Mouse (Mus musculus): ENCODE results near the gene Tsc1. TPM values are rescaled to one million over a fixed set of nuclear protein-coding genes. Genes with fewer than 3 reads are reported as not detected.

Gene Tsc1
- polyA plus RNA-seq, 1 experiment from 2014 or later = 32.4 TPM

GRCm38 (mm10) chr2:28601720-28602590 lies 39.1 kb upstream of the Tsc1 start:
- no peak overlapping the region for H3K4me3 ChIP-seq (ENCODE audit: low read depth, low read length)
- H3K27ac ChIP-seq (ENCODE audit: low read depth, low read length) = no peak overlapping the region
- 67% methylated on average over 12 of the region's 12 CpGs for WGBS

DNA sequence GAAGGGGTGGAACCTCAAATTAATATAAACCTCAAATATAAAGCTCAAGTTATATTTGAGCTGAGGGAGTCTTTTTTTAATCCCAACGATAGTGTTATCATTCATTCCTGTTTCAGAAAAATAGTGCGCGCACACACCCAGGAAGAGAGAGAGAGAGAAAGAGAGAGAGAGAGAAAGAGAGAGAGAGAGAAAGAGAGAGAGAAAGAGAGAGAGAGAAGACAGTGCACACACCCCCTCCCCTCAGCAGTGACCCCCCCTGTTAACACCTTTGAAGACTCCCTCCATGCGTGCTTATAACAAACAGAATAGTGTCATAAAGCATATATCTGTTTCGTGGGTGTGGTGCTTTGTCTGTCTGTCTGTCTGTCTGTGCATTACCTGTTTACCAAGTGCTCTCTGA lies 37.5 kb upstream of the Tsc1 start:
- DNase-seq (ENCODE audit: low spot score) = no peak
- no peak overlapping the region for H3K27ac ChIP-seq (ENCODE audit: low read depth, low read length)
- H3K4me2 ChIP-seq (ENCODE audit: low read depth, low read length, severe bottlenecking) = no peak overlapping the region
- H3K4me3 ChIP-seq (ENCODE audit: low read depth, low read length) = no peak overlapping the region
- H3K9me3 ChIP-seq (ENCODE audit: control insufficient read depth, low read length) = no peaks in the 10 kb centered on the region
- ATAC-seq (replicated peaks; ENCODE audit: low FRiP score) = no peak
- H3K9ac ChIP-seq (ENCODE audit: low read length) = no peak overlapping the region
- no peaks in the 10 kb centered on the region for H3K4me1 ChIP-seq (replicated peaks; ENCODE audit: control insufficient read depth, insufficient read depth, low read length)
- no peaks in the 10 kb centered on the region for H3K36me3 ChIP-seq (ENCODE audit: control insufficient read depth, insufficient read depth, low read length)
- WGBS = 91% methylated on average over 5 of the region's 5 CpGs
- no peaks in the 10 kb centered on the region for H3K27me3 ChIP-seq (ENCODE audit: control insufficient read depth, insufficient read depth, low read length)

More at GRCm38 (mm10) chr2:28601720-28602590, 39.1 kb upstream of the Tsc1 start:
- no peak overlapping the region for H3K4me2 ChIP-seq (ENCODE audit: low read depth, low read length, severe bottlenecking)
- ATAC-seq (replicated peaks; ENCODE audit: low FRiP score) = no peak
- no peaks in the 10 kb centered on the region for H3K36me3 ChIP-seq (ENCODE audit: control insufficient read depth, insufficient read depth, low read length)
- H3K9me3 ChIP-seq (ENCODE audit: control insufficient read depth, low read length) = no peaks in the 10 kb centered on the region
- no peaks in the 10 kb centered on the region for H3K27me3 ChIP-seq (ENCODE audit: control insufficient read depth, insufficient read depth, low read length)
- no peak for DNase-seq (ENCODE audit: low spot score)
- H3K4me1 ChIP-seq (replicated peaks; ENCODE audit: control insufficient read depth, insufficient read depth, low read length) = no peaks in the 10 kb centered on the region
- H3K9ac ChIP-seq (ENCODE audit: low read length) = no peak overlapping the region

GRCm38 (mm10) chr2:28605789-28606541 lies 35.1 kb upstream of the Tsc1 start:
- no peak overlapping the region for H3K27ac ChIP-seq (ENCODE audit: low read depth, low read length)
- no peak for ATAC-seq (replicated peaks; ENCODE audit: low FRiP score)
- H3K9me3 ChIP-seq (ENCODE audit: control insufficient read depth, low read length) = no peaks in the 10 kb centered on the region
- H3K27me3 ChIP-seq (ENCODE audit: control insufficient read depth, insufficient read depth, low read length) = no peaks in the 10 kb centered on the region
- no peaks in the 10 kb centered on the region for H3K4me1 ChIP-seq (replicated peaks; ENCODE audit: control insufficient read depth, insufficient read depth, low read length)
- 81% methylated on average over 14 of the region's 14 CpGs for WGBS
- no peak for DNase-seq (ENCODE audit: low spot score)
- H3K4me3 ChIP-seq (ENCODE audit: low read depth, low read length) = no peak overlapping the region
- H3K9ac ChIP-seq (ENCODE audit: low read length) = no peak overlapping the region
- H3K36me3 ChIP-seq (ENCODE audit: control insufficient read depth, insufficient read depth, low read length) = no peaks in the 10 kb centered on the region
- H3K4me2 ChIP-seq (ENCODE audit: low read depth, low read length, severe bottlenecking) = no peak overlapping the region

DNA sequence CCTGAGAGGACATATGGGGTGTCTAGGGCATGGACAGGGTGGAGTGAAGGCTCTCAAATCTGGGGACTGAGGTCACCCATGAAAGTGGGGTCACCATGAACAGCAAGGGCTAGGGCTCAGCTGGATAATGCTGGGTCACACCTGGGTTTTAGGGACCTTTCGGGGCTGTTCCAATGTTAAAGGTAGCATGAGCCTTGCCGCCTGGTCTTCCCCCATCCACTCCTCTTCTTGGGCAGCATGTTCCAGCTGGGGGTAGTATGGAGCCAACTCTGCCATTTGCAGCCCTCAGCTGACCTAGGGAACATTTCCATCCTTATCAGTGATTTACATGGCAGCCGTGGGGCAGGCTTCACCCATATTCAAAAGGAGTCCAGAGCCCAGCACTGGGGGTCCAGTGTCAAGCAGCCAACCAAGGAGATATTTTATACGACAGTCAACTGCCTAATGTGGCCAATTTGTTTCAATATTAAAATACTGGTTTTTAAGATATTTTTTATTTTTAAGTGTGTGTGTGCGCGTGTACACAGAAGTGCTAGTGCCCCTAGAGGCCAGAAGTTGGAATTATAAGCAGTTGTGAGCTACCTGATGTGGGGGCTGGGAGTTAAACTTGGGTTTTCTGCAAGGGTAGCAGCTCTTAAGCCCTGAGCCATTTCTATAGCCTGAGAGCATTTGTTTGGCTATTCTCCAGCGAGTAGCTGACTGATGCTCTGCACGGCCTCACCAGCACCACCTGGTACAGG lies 34.3 kb upstream of the Tsc1 start:
- Histone ChIP-seq H3K4me2 (ENCODE audit: low read depth, low read length, severe bottlenecking) (no peak overlapping the region), H3K9ac (ENCODE audit: low read length) (no peak overlapping the region), H3K4me1 (replicated peaks; ENCODE audit: control insufficient read depth, insufficient read depth, low read length) (no peaks in the 10 kb centered on the region), H3K4me3 (ENCODE audit: low read depth, low read length) (no peak overlapping the region), H3K27ac (ENCODE audit: low read depth, low read length) (no peak overlapping the region), H3K27me3 (ENCODE audit: control insufficient read depth, insufficient read depth, low read length) (no peaks in the 10 kb centered on the region), H3K36me3 (ENCODE audit: control insufficient read depth, insufficient read depth, low read length) (no peaks in the 10 kb centered on the region), H3K9me3 (ENCODE audit: control insufficient read depth, low read length) (no peaks in the 10 kb centered on the region)
- DNase-seq (ENCODE audit: low spot score) (no peak), ATAC-seq (replicated peaks; ENCODE audit: low FRiP score) (no peak)
- WGBS = 64% methylated on average over 8 of the region's 8 CpGs

- WGBS = 48% methylated on average over 10 of the region's 10 CpGs
- Histone ChIP-seq H3K27ac (ENCODE audit: low read depth, low read length) (no peak overlapping the region), H3K9me3 (ENCODE audit: control insufficient read depth, low read length) (no peaks in the 10 kb centered on the region), H3K9ac (ENCODE audit: low read length) (no peak overlapping the region), H3K4me3 (ENCODE audit: low read depth, low read length) (no peak overlapping the region), H3K36me3 (ENCODE audit: control insufficient read depth, insufficient read depth, low read length) (no peaks in the 10 kb centered on the region), H3K27me3 (ENCODE audit: control insufficient read depth, insufficient read depth, low read length) (no peaks in the 10 kb centered on the region), H3K4me2 (ENCODE audit: low read depth, low read length, severe bottlenecking) (no peak overlapping the region), H3K4me1 (replicated peaks; ENCODE audit: control insufficient read depth, insufficient read depth, low read length) (no peaks in the 10 kb centered on the region)
- ATAC-seq (replicated peaks; ENCODE audit: low FRiP score) (no peak), DNase-seq (ENCODE audit: low spot score) (no peak)
Observed at GRCm38 (mm10) chr2:28607341-28608165, 33.5 kb upstream of the Tsc1 start.

GRCm38 (mm10) chr2:28609851-28610250 lies 31.2 kb upstream of the Tsc1 start:
- ATAC-seq (replicated peaks; ENCODE audit: low FRiP score) (no peak), DNase-seq (ENCODE audit: low spot score) (no peak)
- WGBS = 89% methylated on average over 10 of the region's 10 CpGs

DNA sequence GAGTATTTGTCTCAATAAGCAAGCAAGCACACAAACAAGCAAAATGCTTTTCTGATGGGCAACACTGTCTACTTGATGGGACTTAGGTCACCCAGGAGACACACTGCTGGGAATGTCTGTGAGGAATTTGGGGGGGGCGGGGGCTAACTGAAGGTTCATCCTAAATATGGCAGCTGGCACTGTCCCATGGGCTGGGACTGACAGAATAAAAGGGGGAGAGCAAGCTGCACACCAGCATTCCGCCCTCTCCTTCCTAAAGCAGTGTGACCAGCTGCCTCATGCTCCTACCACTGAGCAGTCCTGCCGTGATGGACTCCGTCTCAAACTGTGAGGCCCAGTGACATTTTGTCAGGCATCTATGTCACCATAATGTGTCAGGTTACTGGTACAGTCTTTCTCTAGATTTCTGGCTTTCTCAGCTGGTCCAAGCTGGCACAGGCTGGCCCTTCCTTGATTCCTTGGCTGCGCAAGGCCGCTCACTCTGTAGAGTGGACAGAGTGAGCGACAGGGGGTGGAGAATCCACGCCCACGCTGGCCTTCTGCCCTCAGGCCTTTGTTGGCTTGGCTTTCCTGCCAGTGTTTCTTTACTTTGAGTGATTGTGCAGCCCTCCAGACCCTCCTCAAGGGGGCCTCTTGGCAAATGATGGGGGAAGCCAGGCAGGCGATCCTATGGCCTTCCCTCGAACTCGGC lies 30.2 kb upstream of the Tsc1 start:
- H3K27ac ChIP-seq (ENCODE audit: low read depth, low read length) = no peak overlapping the region
- WGBS = 76% methylated on average over 12 of the region's 12 CpGs

More at GRCm38 (mm10) chr2:28609851-28610250, 31.2 kb upstream of the Tsc1 start:
- H3K4me2 ChIP-seq (ENCODE audit: low read depth, low read length, severe bottlenecking) = no peak overlapping the region
- H3K27ac ChIP-seq (ENCODE audit: low read depth, low read length) = no peak overlapping the region
- no peak overlapping the region for H3K9ac ChIP-seq (ENCODE audit: low read length)
- H3K27me3 ChIP-seq (ENCODE audit: control insufficient read depth, insufficient read depth, low read length) = no peaks in the 10 kb centered on the region
- no peaks in the 10 kb centered on the region for H3K9me3 ChIP-seq (ENCODE audit: control insufficient read depth, low read length)
- H3K4me3 ChIP-seq (ENCODE audit: low read depth, low read length) = no peak overlapping the region
- no peaks in the 10 kb centered on the region for H3K4me1 ChIP-seq (replicated peaks; ENCODE audit: control insufficient read depth, insufficient read depth, low read length)
- no peaks in the 10 kb centered on the region for H3K36me3 ChIP-seq (ENCODE audit: control insufficient read depth, insufficient read depth, low read length)

More for the DNA sequence above, 30.2 kb upstream of the Tsc1 start:
- Histone ChIP-seq H3K4me1 (replicated peaks; ENCODE audit: control insufficient read depth, insufficient read depth, low read length) (no peaks in the 10 kb centered on the region), H3K36me3 (ENCODE audit: control insufficient read depth, insufficient read depth, low read length) (no peaks in the 10 kb centered on the region), H3K9me3 (ENCODE audit: control insufficient read depth, low read length) (no peaks in the 10 kb centered on the region), H3K4me3 (ENCODE audit: low read depth, low read length) (no peak overlapping the region), H3K9ac (ENCODE audit: low read length) (no peak overlapping the region), H3K4me2 (ENCODE audit: low read depth, low read length, severe bottlenecking) (no peak overlapping the region), H3K27me3 (ENCODE audit: control insufficient read depth, insufficient read depth, low read length) (no peaks in the 10 kb centered on the region)
- ATAC-seq (replicated peaks; ENCODE audit: low FRiP score) = no peak
- no peak for DNase-seq (ENCODE audit: low spot score)

All from forebrain, embryonic 11.5 days (tissue).